Mouse (Mus musculus) CH12.LX (cell line): Measurements from ENCODE around the gene Medag.
A peak's percentile ranks its signal among the peaks of the same experiment; 100 is the strongest.

Source experiments
- CHD2 ChIP-seq: IDR thresholded peaks from 2 replicates; pipeline ENCODE4 v1.6.1; 2011; ENCODE audit warnings: low read length, improper control_type of control experiment
- CTCF ChIP-seq, 2 experiments: IDR thresholded peaks in 1 of 2; conservative IDR thresholded peaks in 1 of 2; 2 replicates each; pipeline ENCODE4 v1.5.1; 2011 to 2012; ENCODE audit warnings: low read depth in 2 of 2, low read length in 2 of 2, improper control_type of control experiment in 1 of 2, inconsistent platforms in 1 of 2, mild to moderate bottlenecking in 1 of 2, moderate library complexity in 1 of 2
- EP300 ChIP-seq: IDR thresholded peaks from 2 replicates; pipeline ENCODE4 v1.6.1; 2011; ENCODE audit warnings: low read length, improper control_type of control experiment
- ETS1 ChIP-seq: conservative IDR thresholded peaks from 2 replicates; pipeline ENCODE4 v1.6.1; 2012; ENCODE audit warnings: low read depth, mild to moderate bottlenecking, inconsistent platforms, low read length, improper control_type of control experiment, moderate library complexity
- HCFC1 ChIP-seq: IDR thresholded peaks from 2 replicates; pipeline ENCODE4 v1.6.1; 2012; ENCODE audit warnings: low read depth, mild to moderate bottlenecking, inconsistent platforms, low read length, improper control_type of control experiment
- JUND ChIP-seq: conservative IDR thresholded peaks from 2 replicates; pipeline ENCODE4 v1.6.1; 2011; ENCODE audit warnings: low read depth, low read length, improper control_type of control experiment
- POLR2A ChIP-seq: IDR thresholded peaks from 2 replicates; pipeline ENCODE4 v1.6.1; 2011; ENCODE audit warnings: low read depth, mild to moderate bottlenecking, improper control_type of control experiment, low read length
- SIN3A ChIP-seq: IDR thresholded peaks from 2 replicates; pipeline ENCODE4 v1.6.1; 2012; ENCODE audit warnings: low read length, improper control_type of control experiment, inconsistent platforms
- TBP ChIP-seq: conservative IDR thresholded peaks from 2 replicates; pipeline ENCODE4 v1.6.1; 2011; ENCODE audit warnings: low read depth, low read length, improper control_type of control experiment
- USF1 ChIP-seq: IDR thresholded peaks from 2 replicates; pipeline ENCODE4 v1.6.1; 2014; ENCODE audit warnings: low read depth, mild to moderate bottlenecking, inconsistent platforms, low read length, improper control_type of control experiment

DNA sequence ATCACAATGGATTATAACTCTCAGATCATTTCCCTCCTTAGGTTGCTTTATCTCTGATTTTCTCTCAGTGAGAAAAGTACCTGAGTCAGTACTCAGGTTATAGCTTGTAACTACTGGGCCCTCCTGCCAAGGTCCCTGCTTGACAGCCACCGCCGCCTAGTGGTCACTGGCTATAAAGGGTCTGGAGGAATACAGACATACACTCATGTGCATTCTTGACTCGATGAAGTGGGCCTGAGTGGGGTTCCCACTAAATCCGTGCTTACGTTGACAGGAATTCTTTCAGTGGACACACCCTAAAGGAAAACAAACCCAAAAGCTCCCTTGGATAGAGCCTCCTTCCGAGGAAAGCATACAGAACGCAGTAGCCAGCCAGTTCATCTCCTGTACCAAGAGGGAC lies 45.0 kb downstream of the Medag start:
- no peak for TF ChIP-seq ETS1
- TF ChIP-seq EP300: no peak
- TF ChIP-seq POLR2A: no peak
- TF ChIP-seq TBP: no peak
- TF ChIP-seq SIN3A: no peak
- no peak for TF ChIP-seq HCFC1
- no peak for TF ChIP-seq CHD2
- TF ChIP-seq USF1: no peak
- no peak for TF ChIP-seq JUND
- TF ChIP-seq CTCF (conservative IDR thresholded peaks at IDR 0.05 in 1 of 2, IDR thresholded peaks at IDR 0.05 in 1 of 2; ENCODE audit: low read depth in 2 of 2, low read length in 2 of 2): peak in 1 of 2 experiments; percentile 44; a peak in 2 of 4 replicates
